Mouse (Mus musculus) stomach, embryonic 14.5 days (tissue): ENCODE results near the gene Gm45521. TPM values are rescaled to one million over a fixed set of nuclear protein-coding genes. Genes with fewer than 3 reads are reported as not detected.
"Not testable (repeated sequence)": the region's sequence is repeated elsewhere in the genome, so short reads cannot be mapped to it uniquely, and the experiment has no call there.

ENCODE experiments used
- ATAC-seq: fragments of 200-750 bp; cut with Nextera tagmentation; 2 replicates; pipeline ENCODE4 v1.8.0; 2017; ENCODE audit warnings: low read depth, moderate TSS enrichment; ENCODE audit not compliant: insufficient number of reproducible peaks, insufficient read depth, low FRiP score
- H3K27ac ChIP-seq: fragments of 300-500 bp; sonication (generic); 2 replicates; pipeline ENCODE4 v1.5.1; 2014; ENCODE audit warnings: mild to moderate bottlenecking, low read length, moderate library complexity, mixed read lengths
- H3K27me3 ChIP-seq: fragments of 300-500 bp; sonication (generic); 2 replicates; pipeline ENCODE4 v1.6.1; 2014; ENCODE audit warnings: low read length, control low read depth, mixed read lengths; ENCODE audit not compliant: control insufficient read depth, insufficient read depth
- H3K36me3 ChIP-seq: fragments of 300-500 bp; sonication (generic); 2 replicates; pipeline ENCODE4 v1.6.1; 2014; ENCODE audit warnings: mild to moderate bottlenecking, control low read depth, low read length, moderate library complexity, mixed read lengths; ENCODE audit not compliant: control insufficient read depth, insufficient read depth
- H3K4me1 ChIP-seq: fragments of 300-500 bp; sonication (generic); 2 replicates; pipeline ENCODE4 v1.6.1; 2014; ENCODE audit warnings: low read length, control low read depth, mixed read lengths; ENCODE audit not compliant: control insufficient read depth, insufficient read depth
- H3K4me2 ChIP-seq: fragments of 300-500 bp; sonication (generic); replicated peaks from 2 replicates; pipeline ENCODE4 v1.6.1; 2014; ENCODE audit warnings: low read depth, low read length, control low read depth
- H3K4me3 ChIP-seq: fragments of 300-500 bp; sonication (generic); 2 replicates; pipeline ENCODE4 v1.5.1; 2014; ENCODE audit warnings: low read depth, low read length, control low read depth
- H3K9ac ChIP-seq: fragments of 300-500 bp; sonication (generic); replicated peaks from 2 replicates; pipeline ENCODE4 v1.6.1; 2014; ENCODE audit warnings: low read depth, mild to moderate bottlenecking, control low read depth, low read length, moderate library complexity, mixed read lengths
- H3K9me3 ChIP-seq: fragments of 300-500 bp; sonication (generic); 2 replicates; pipeline ENCODE4 v1.6.1; 2016; ENCODE audit warnings: low read depth, low read length, control low read depth; ENCODE audit not compliant: control insufficient read depth
- WGBS: fragments of 180-500 bp; shearing (Covaris S2); extraction: QIAGEN DNeasy Blood & Tissue Kit; methylation state at CpG from one replicate; pipeline ENCODE4 v1.1.7; 2014; 5-methylcytosine and 5-hydroxymethylcytosine counted together
- polyA plus RNA-seq: library from polyadenylated mRNA; unstranded; fragments of >200 nt; fragmentation: Nextera tagmentation; extraction: Ambion mirVana; gene quantifications from 2 replicates; pipeline ENCODE4 v1.2.1, GENCODE M21; 2014

The Gm45521 gene
- polyA plus RNA-seq, 1 experiment from 2014 or later, result not detected

GRCm38 (mm10) chr14:8003727-8004670, 46.9 kb downstream of the Gm45521 start:
- 0 out of 2 replicates have a peak overlapping the region, but pooled peaks have one; percentile 43 for H3K9ac ChIP-seq
- H3K4me3 ChIP-seq, result peak overlapping the region; percentile 66
- H3K36me3 ChIP-seq, result no peaks in the 10 kb centered on the region
- no peak for ATAC-seq
- H3K27ac ChIP-seq, result no peak overlapping the region
- peak overlapping the region; percentile 57 for H3K4me2 ChIP-seq
- H3K9me3 ChIP-seq, result no peaks in the 10 kb centered on the region
- WGBS, result 38% methylated on average over 18 of the region's 18 CpGs
- peaks cover 4% of the 10 kb centered on the region; the same call in 1 of the 2 replicates for H3K4me1 ChIP-seq
- H3K27me3 ChIP-seq, result 0 out of 2 replicates have a peak, but pooled peaks cover 6% of the 10 kb centered on the region

- H3K9ac ChIP-seq, H3K4me3 ChIP-seq, H3K9me3 ChIP-seq, H3K27me3 ChIP-seq, H3K27ac ChIP-seq, ATAC-seq, H3K36me3 ChIP-seq, H3K4me1 ChIP-seq, H3K4me2 ChIP-seq: not testable (repeated sequence)
- 59% methylated on average over 3 of the region's 3 CpGs for WGBS
Observed at GRCm38 (mm10) chr14:8006061-8006460, 49.0 kb downstream of the Gm45521 start.

DNA sequence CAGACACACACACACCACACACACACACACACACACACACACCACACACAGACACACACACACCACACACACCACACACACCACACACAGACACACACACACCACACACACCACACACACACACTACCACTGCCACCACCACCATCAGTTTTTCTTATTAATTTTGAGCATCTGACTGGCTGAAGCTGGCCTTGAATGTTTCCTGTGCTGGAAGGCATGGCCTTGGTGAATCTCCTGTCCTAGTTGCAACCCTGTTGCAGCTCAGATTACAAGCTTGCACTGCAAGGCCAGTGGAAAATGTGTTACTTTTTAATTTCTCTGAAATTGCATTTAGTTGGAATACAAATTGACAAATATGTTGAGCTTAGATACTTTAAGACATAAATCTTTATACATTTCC, 50.0 kb downstream of the Gm45521 start:
- Histone ChIP-seq H3K9me3 (no peaks in the 10 kb centered on the region), H3K4me1 (peaks cover 4% of the 10 kb centered on the region; the same call in 1 of the 2 replicates), H3K4me3 (no peak overlapping the region), H3K9ac (no peak overlapping the region), H3K27ac (no peak overlapping the region), H3K27me3 (no peaks in the 10 kb centered on the region), H3K36me3 (no peaks in the 10 kb centered on the region), H3K4me2 (no peak overlapping the region)
- no peak for ATAC-seq

DNA sequence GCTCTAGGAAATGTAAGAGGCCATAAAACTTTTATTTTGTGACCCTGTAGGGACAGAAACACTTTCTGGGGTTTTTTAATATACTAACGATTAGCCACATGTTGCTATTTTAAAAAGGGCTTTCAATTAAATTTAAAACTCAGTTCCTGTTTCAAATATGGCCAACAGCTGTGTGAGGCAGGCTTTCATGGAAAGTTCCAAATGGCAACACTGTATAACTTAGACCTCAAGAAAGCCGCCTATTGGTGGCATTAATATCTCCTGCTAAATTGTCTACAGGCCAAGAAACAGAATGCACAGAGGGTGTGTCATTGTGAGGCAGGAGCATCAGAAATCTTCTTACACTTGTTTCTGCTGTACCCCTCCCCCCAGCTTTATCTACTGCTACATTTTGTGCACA, 50.4 kb downstream of the Gm45521 start:
- ATAC-seq, result no peak
- no peaks in the 10 kb centered on the region for H3K27me3 ChIP-seq
- WGBS, result 77% methylated on average over 2 of the region's 2 CpGs
- no peaks in the 10 kb centered on the region for H3K9me3 ChIP-seq
- no peak overlapping the region for H3K4me2 ChIP-seq
- no peak overlapping the region for H3K9ac ChIP-seq
- H3K4me1 ChIP-seq, result peaks cover 4% of the 10 kb centered on the region; the same call in 1 of the 2 replicates
- H3K4me3 ChIP-seq, result no peak overlapping the region
- H3K27ac ChIP-seq, result no peak overlapping the region
- no peaks in the 10 kb centered on the region for H3K36me3 ChIP-seq

- H3K4me2 ChIP-seq, result no peak overlapping the region
Observed at GRCm38 (mm10) chr14:8007923-8008322, 50.8 kb downstream of the Gm45521 start.

More at GRCm38 (mm10) chr14:8007923-8008322, 50.8 kb downstream of the Gm45521 start:
- peaks cover 4% of the 10 kb centered on the region; the same call in 1 of the 2 replicates for H3K4me1 ChIP-seq
- H3K9ac ChIP-seq, result no peak overlapping the region
- H3K4me3 ChIP-seq, result no peak overlapping the region
- H3K27ac ChIP-seq, result no peak overlapping the region
- no peaks in the 10 kb centered on the region for H3K36me3 ChIP-seq
- H3K27me3 ChIP-seq, result no peaks in the 10 kb centered on the region
- ATAC-seq, result no peak
- H3K9me3 ChIP-seq, result no peaks in the 10 kb centered on the region
- WGBS, result 90% methylated on average over 10 of the region's 10 CpGs

Other genes starting within 250 kb of the Gm45521 start
- not detected in 2 replicates for gene Gm26661, start 165.7 kb upstream of the Gm45521 start, polyA plus RNA-seq
- gene Flnb, start 139.3 kb upstream of the Gm45521 start, polyA plus RNA-seq, result 23.7 and 26.2 TPM in 2 replicates
- 0.28 and 0.38 TPM in 2 replicates for gene Dnase1l3, start 37.3 kb downstream of the Gm45521 start, polyA plus RNA-seq
- 20.3 and 25.6 TPM in 2 replicates for gene Abhd6, start 45.6 kb downstream of the Gm45521 start, polyA plus RNA-seq
- 57.4 and 65.0 TPM in 2 replicates for gene Rpp14, start 123.1 kb downstream of the Gm45521 start, polyA plus RNA-seq
- 42.8 and 47.2 TPM in 2 replicates for gene Pxk, start 140.9 kb downstream of the Gm45521 start, polyA plus RNA-seq
- 177 and 185 TPM in 2 replicates for gene Pdhb, start 215.7 kb downstream of the Gm45521 start, polyA plus RNA-seq